8 mouse cellular contexts compared by ENCODE assay signal in genomic region chr16:29761779-29762277, GRCm38 (mm10).
DNase-seq lines count a peak whose midpoint lies in the region; ATAC-seq and TF ChIP-seq lines count a peak whose summit lies in the region.

No protein-coding gene starts in this region.

- H3K9me3 ChIP-seq in intestine, embryonic 14.5 days (ENCODE audit: control insufficient read depth, low read length): peaks cover 5% of the 10 kb centered on the region; the same call in 1 of the 2 replicates
- no peaks in the 10 kb centered on the region for H3K9me3 ChIP-seq in midbrain, embryonic 15.5 days

- intact Hi-C loops in gastrocnemius, adult 2 months (cut with DNase I): no loop called here

- ATAC-seq in intestine, embryonic 14.5 days (replicated peaks; ENCODE audit: low FRiP score, low TSS enrichment, low read depth): peak; percentile 78
- peak; percentile 33; the same call in 1 of the 2 replicates for ATAC-seq in midbrain, embryonic 15.5 days (replicated peaks)
- ATAC-seq in monocyte, adult 5-6 weeks (replicated peaks; ENCODE audit: insufficient number of reproducible peaks, low FRiP score, low TSS enrichment, poor library complexity, severe bottlenecking): no peak

- no peaks in the 10 kb centered on the region for H3K79me2 ChIP-seq in C2C12 (ENCODE audit: control insufficient read depth, insufficient read depth)

- WGBS in intestine, embryonic 14.5 days: 10% methylated on average over 6 of the region's 6 CpGs
- WGBS in midbrain, embryonic 15.5 days: 32% methylated on average over 6 of the region's 6 CpGs

- H3ac ChIP-seq in C2C12 (ENCODE audit: control insufficient read depth, insufficient read length, low read depth): no peak overlapping the region

- peaks cover 45% of the 10 kb centered on the region for H3K4me1 ChIP-seq in intestine, embryonic 14.5 days (replicated peaks; ENCODE audit: control insufficient read depth, insufficient read depth, low read length)
- peaks cover 4% of the 10 kb centered on the region; the same call in 1 of the 2 replicates for H3K4me1 ChIP-seq in midbrain, embryonic 15.5 days

- H3K79me3 ChIP-seq in C2C12 (ENCODE audit: low read depth): no peaks in the 10 kb centered on the region

- DNase-seq in adrenal gland, postnatal 10 days: peak; percentile 67
- no peak for DNase-seq in adrenal gland, postnatal 4 days (ENCODE audit: low spot score in 2 of 2)
- DNase-seq in gastrocnemius, adult 2 months: peak; percentile 81
- peak; percentile 80 for DNase-seq in intestine, embryonic 14.5 days (ENCODE audit: low spot score)
- no peak for DNase-seq in layer of hippocampus, postnatal 25 days (ENCODE audit: extremely low spot score in 1 of 2, low spot score in 1 of 2)

- H3K4me2 ChIP-seq in intestine, embryonic 14.5 days (ENCODE audit: low read length): no peak overlapping the region
- H3K4me2 ChIP-seq in midbrain, embryonic 15.5 days: no peak overlapping the region

- no peaks in the 10 kb centered on the region for H3K36me3 ChIP-seq in C2C12 (ENCODE audit: control insufficient read depth, insufficient read depth)
- no peaks in the 10 kb centered on the region for H3K36me3 ChIP-seq in intestine, embryonic 14.5 days (ENCODE audit: control insufficient read depth, insufficient read depth, low read length)
- H3K36me3 ChIP-seq in midbrain, embryonic 15.5 days (replicated peaks): no peaks in the 10 kb centered on the region

- H3K4me3 ChIP-seq in C2C12 (ENCODE audit: insufficient read depth, poor library complexity, severe bottlenecking): no peak overlapping the region
- H3K4me3 ChIP-seq in gastrocnemius, adult 2 months: no peak overlapping the region
- H3K4me3 ChIP-seq in intestine, embryonic 14.5 days (ENCODE audit: low read depth, low read length): no peak overlapping the region
- no peak overlapping the region for H3K4me3 ChIP-seq in midbrain, embryonic 15.5 days

- no peak overlapping the region for H3K9ac ChIP-seq in intestine, embryonic 14.5 days (ENCODE audit: low read length)
- H3K9ac ChIP-seq in midbrain, embryonic 15.5 days: no peak overlapping the region

- TF ChIP-seq CTCF in C2C12 (IDR thresholded peaks at IDR 0.05; ENCODE audit: control insufficient read depth, insufficient read depth, insufficient read length): no peak
- no peak for TF ChIP-seq CTCF in gastrocnemius, adult 2 months (IDR thresholded peaks at IDR 0.05)

- peak overlapping the region; percentile 36 for H3K27ac ChIP-seq in gastrocnemius, adult 2 months
- H3K27ac ChIP-seq in intestine, embryonic 14.5 days (ENCODE audit: low read depth): peak overlapping the region; percentile 76
- H3K27ac ChIP-seq in midbrain, embryonic 15.5 days: no peak overlapping the region

- no peaks in the 10 kb centered on the region for H3K27me3 ChIP-seq in C2C12 (ENCODE audit: control insufficient read depth, insufficient read depth, insufficient read length)
- no peaks in the 10 kb centered on the region for H3K27me3 ChIP-seq in intestine, embryonic 14.5 days (replicated peaks; ENCODE audit: control insufficient read depth, insufficient read depth, low read length)
- H3K27me3 ChIP-seq in midbrain, embryonic 15.5 days (replicated peaks): no peaks in the 10 kb centered on the region; the same call in 1 of the 2 replicates

TF ChIP-seq in C2C12, 6 proteins besides CTCF, POLR2A, EP300 and RAD21:
- TF ChIP-seq MYOD1 (IDR thresholded peaks at IDR 0.05; ENCODE audit: control insufficient read depth, insufficient read length, low read depth) (peak; percentile 84), USF1 (IDR thresholded peaks at IDR 0.05; ENCODE audit: low read depth) (no peak), MAX (IDR thresholded peaks at IDR 0.05) (no peak), CEBPB (IDR thresholded peaks at IDR 0.05; ENCODE audit: low read depth) (no peak)

Comparison
In these comparisons a context has a peak if more than half of its experiments do, and no peak if none do; other contexts are left out.
1. DNase-seq: peak in adrenal gland, postnatal 10 days (single experiment), gastrocnemius, adult 2 months (single experiment) and intestine, embryonic 14.5 days (single experiment); none in adrenal gland, postnatal 4 days (0 of 2) and layer of hippocampus, postnatal 25 days (0 of 2).